In the genomic region with DNA sequence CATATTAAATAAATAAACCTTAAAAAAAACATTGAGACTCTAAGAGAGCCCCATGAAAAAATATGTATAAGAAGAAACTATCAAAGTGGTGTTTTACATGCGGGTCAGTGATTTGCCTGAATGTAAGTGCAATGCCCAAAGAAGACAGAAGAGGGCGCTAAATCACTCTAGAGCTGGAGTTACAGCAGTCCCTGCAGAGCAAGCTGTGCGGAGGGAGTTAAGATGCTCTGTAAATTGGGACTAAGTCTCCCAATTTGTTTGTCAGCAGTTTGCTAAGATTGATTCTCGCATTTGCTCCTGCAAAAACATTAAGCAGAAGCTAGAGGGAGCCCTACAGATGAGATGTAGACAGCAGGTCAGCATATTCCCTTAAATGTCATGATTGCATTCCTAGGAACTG, we compare ENCODE assay signal across 8 mouse cellular contexts. TPM values are rescaled to one million over a fixed set of nuclear protein-coding genes. Genes with fewer than 3 reads are reported as not detected.
DNase-seq lines count a peak whose midpoint lies in the region; ATAC-seq and TF ChIP-seq lines count a peak whose summit lies in the region.

No protein-coding gene starts in this region.

- H3K4me1 ChIP-seq in liver, adult 2 months (ENCODE audit: control insufficient read depth, insufficient read depth, low read length), result no peaks in the 10 kb centered on the region
- H3K4me1 ChIP-seq in liver, embryonic 11.5 days (replicated peaks; ENCODE audit: control insufficient read depth, insufficient read depth, low read length), result peaks cover 4% of the 10 kb centered on the region; the same call in 1 of the 2 replicates

- no peak overlapping the region for H3K4me2 ChIP-seq in liver, embryonic 11.5 days

- WGBS in liver, adult 2 months, result 66% methylated on average over 4 of the region's 4 CpGs
- 71% methylated on average over 4 of the region's 4 CpGs for WGBS in liver, embryonic 11.5 days

- no peak overlapping the region for H3K9ac ChIP-seq in liver, adult 2 months (ENCODE audit: low read depth, low read length)
- no peak overlapping the region for H3K9ac ChIP-seq in liver, embryonic 11.5 days (ENCODE audit: low read depth, low read length)

- no peak overlapping the region for H3K4me3 ChIP-seq in liver, adult 2 months (ENCODE audit: insufficient read depth, low read depth, low read length)
- no peak overlapping the region for H3K4me3 ChIP-seq in liver, embryonic 11.5 days (ENCODE audit: low read depth, low read length)

- no peak for TF ChIP-seq POLR2A in liver, adult 2 months (IDR thresholded peaks at IDR 0.05; ENCODE audit: extremely low read depth, insufficient read depth, low read length)

- no peaks in the 10 kb centered on the region for H3K79me2 ChIP-seq in liver, adult 2 months (ENCODE audit: control insufficient read depth, insufficient read depth, low read length)

- no peaks in the 10 kb centered on the region for H3K9me3 ChIP-seq in liver, embryonic 11.5 days (ENCODE audit: control insufficient read depth, low read length)

- DNase-seq in adrenal gland, adult 2 months, result peak; percentile 28
- no peak for DNase-seq in adrenal gland, adult 8-10 months
- DNase-seq in liver, adult 2 months (ENCODE audit: extremely low read depth, low read depth, low spot score), result peak; percentile 77
- DNase-seq in liver, embryonic 11.5 days (ENCODE audit: low spot score), result no peak
- peak; percentile 23 for DNase-seq in forelimb bud, embryonic 11.5 days (ENCODE audit: low read depth, low spot score)
- DNase-seq in lung, postnatal 25 days (ENCODE audit: low spot score), result peak; percentile 56
- peak; percentile 59 for DNase-seq in thymus, postnatal 0 days (ENCODE audit: low spot score)
- DNase-seq in frontal cortex, postnatal 25 days (ENCODE audit: low spot score in 2 of 2), result no peak

- H3K27me3 ChIP-seq in liver, adult 2 months (ENCODE audit: control insufficient read depth, insufficient read depth, low read length), result no peaks in the 10 kb centered on the region
- H3K27me3 ChIP-seq in liver, embryonic 11.5 days (replicated peaks; ENCODE audit: control insufficient read depth, insufficient read depth, low read length), result no peaks in the 10 kb centered on the region

- no peak overlapping the region for H3K27ac ChIP-seq in liver, adult 2 months (replicated peaks; ENCODE audit: insufficient read depth, low read depth, low read length)
- no peak overlapping the region for H3K27ac ChIP-seq in liver, embryonic 11.5 days (ENCODE audit: low read depth, low read length)

- no peak for ATAC-seq in liver, embryonic 11.5 days (replicated peaks; ENCODE audit: low FRiP score)

- H3K36me3 ChIP-seq in liver, adult 2 months (ENCODE audit: control insufficient read depth, insufficient read depth, low read length), result no peaks in the 10 kb centered on the region
- no peaks in the 10 kb centered on the region for H3K36me3 ChIP-seq in liver, embryonic 11.5 days (ENCODE audit: control insufficient read depth, insufficient read depth, low read length)

- TF ChIP-seq CTCF in liver, adult 2 months (IDR thresholded peaks at IDR 0.05; ENCODE audit: low read depth, low read length), result peak; percentile 41

RNA-seq across cellular contexts. Expression of gene Slc47a2, which starts 37.3 kb away (rescaled TPM):
- not detected for total RNA-seq in adrenal gland, adult 2 months (2021)
- 0.08 and 0.16 TPM in 2 replicates for polyA plus RNA-seq in adrenal gland, adult 2 months (2012; rRNA removed)
- not detected for total RNA-seq in adrenal gland, adult 8-10 months (2022)
- total RNA-seq in liver, adult 2 months (2014; rRNA removed), result not detected in 2 replicates
- polyA plus RNA-seq in liver, adult 2 months (2012; rRNA removed), result not detected in 2 replicates
- 0.07 TPM in 1 of 2 replicates, not detected in the other for polyA plus RNA-seq in liver, embryonic 11.5 days (2014; fragmentation: Nextera tagmentation; extraction: Ambion mirVana)
- polyA plus RNA-seq in thymus, postnatal 0 days (2015; fragmentation: Nextera tagmentation; extraction: Ambion mirVana), result 0.67 and 0.82 TPM in 2 replicates

RNA-seq across cellular contexts. Expression of gene Aldh3a2, which starts 38.1 kb away (rescaled TPM):
- total RNA-seq in adrenal gland, adult 2 months (2021), result 10 to 100 TPM; 54.0 to 54.3 TPM
- 34.7 and 36.6 TPM in 2 replicates for polyA plus RNA-seq in adrenal gland, adult 2 months (2012; rRNA removed)
- 10 to 100 TPM; 54.6 to 81.7 (median 68.1) TPM for total RNA-seq in adrenal gland, adult 8-10 months (2022)
- 229 and 294 TPM in 2 replicates for total RNA-seq in liver, adult 2 months (2014; rRNA removed)
- 251 and 399 TPM in 2 replicates for polyA plus RNA-seq in liver, adult 2 months (2012; rRNA removed)
- 23.8 and 28.3 TPM in 2 replicates for polyA plus RNA-seq in liver, embryonic 11.5 days (2014; fragmentation: Nextera tagmentation; extraction: Ambion mirVana)
- 43.3 and 47.0 TPM in 2 replicates for polyA plus RNA-seq in thymus, postnatal 0 days (2015; fragmentation: Nextera tagmentation; extraction: Ambion mirVana)

Comparison
In these comparisons a context has a peak if more than half of its experiments do, and no peak if none do; other contexts are left out.
1. DNase-seq: peak in adrenal gland, adult 2 months (single experiment), liver, adult 2 months (single experiment), forelimb bud, embryonic 11.5 days (single experiment), lung, postnatal 25 days (single experiment) and thymus, postnatal 0 days (single experiment); none in adrenal gland, adult 8-10 months (single experiment), liver, embryonic 11.5 days (single experiment) and frontal cortex, postnatal 25 days (0 of 2).